Mouse (Mus musculus) intestine, embryonic 14.5 days (tissue): ENCODE data around the gene Ptpro. TPM values are rescaled to one million over a fixed set of nuclear protein-coding genes. Genes with fewer than 3 reads are reported as not detected.
A peak's percentile ranks its signal among the peaks of the same experiment; 100 is the strongest.
"Not testable (repeated sequence)": the region's sequence is repeated elsewhere in the genome, so short reads cannot be mapped to it uniquely, and the experiment has no call there.

Experiments
- ATAC-seq: fragments of 200-750 bp; cut with Nextera tagmentation; replicated peaks from 2 replicates; pipeline ENCODE4 v1.8.0; 2017; ENCODE audit warnings: low read depth, moderate number of reproducible peaks, moderate TSS enrichment, moderate library complexity; ENCODE audit not compliant: low FRiP score, low TSS enrichment
- DNase-seq: peaks from one replicate; pipeline ENCODE4 v3.0.0-alpha.2; 2018; ENCODE audit warnings: low spot score
- H3K27ac ChIP-seq: fragments of 300-500 bp; sonication (generic); 2 replicates; pipeline ENCODE4 v1.5.1; 2014; ENCODE audit warnings: low read depth, mild to moderate bottlenecking, control low read depth
- H3K27me3 ChIP-seq: fragments of 300-500 bp; sonication (generic); replicated peaks from 2 replicates; pipeline ENCODE4 v1.6.1; 2014; ENCODE audit warnings: low read length, control low read depth; ENCODE audit not compliant: control insufficient read depth, insufficient read depth
- H3K36me3 ChIP-seq: fragments of 300-500 bp; sonication (generic); 2 replicates; pipeline ENCODE4 v1.6.1; 2014; ENCODE audit warnings: low read length, control low read depth; ENCODE audit not compliant: control insufficient read depth, insufficient read depth
- H3K4me1 ChIP-seq: fragments of 300-500 bp; sonication (generic); replicated peaks from 2 replicates; pipeline ENCODE4 v1.6.1; 2014; ENCODE audit warnings: low read length, control low read depth, mixed read lengths; ENCODE audit not compliant: control insufficient read depth, insufficient read depth
- H3K4me2 ChIP-seq: fragments of 300-500 bp; sonication (generic); 2 replicates; pipeline ENCODE4 v1.6.1; 2014; ENCODE audit warnings: low read length
- H3K4me3 ChIP-seq: fragments of 300-500 bp; sonication (generic); 2 replicates; pipeline ENCODE4 v1.5.1; 2014; ENCODE audit warnings: low read depth, low read length, control low read depth, mixed read lengths
- H3K9ac ChIP-seq: fragments of 300-500 bp; sonication (generic); 2 replicates; pipeline ENCODE4 v1.6.1; 2014; ENCODE audit warnings: mild to moderate bottlenecking, low read length
- H3K9me3 ChIP-seq: fragments of 300-500 bp; sonication (generic); 2 replicates; pipeline ENCODE4 v1.6.1; 2016; ENCODE audit warnings: low read length, control low read depth; ENCODE audit not compliant: control insufficient read depth
- WGBS: fragments of 180-500 bp; shearing (Covaris S2); extraction: QIAGEN DNeasy Blood & Tissue Kit; methylation state at CpG from one replicate; pipeline ENCODE4 v1.1.7; 2014; 5-methylcytosine and 5-hydroxymethylcytosine counted together
- polyA plus RNA-seq: library from polyadenylated mRNA; unstranded; fragments of >200 nt; fragmentation: Nextera tagmentation; extraction: Ambion mirVana; gene quantifications from 2 replicates; pipeline ENCODE4 v1.2.1, GENCODE M21; 2014

Ptpro gene
- polyA plus RNA-seq, 1 experiment from 2014 or later, result 3.6 TPM

- no peak for ATAC-seq
- no peak for DNase-seq
- 62% methylated on average over 16 of the region's 16 CpGs for WGBS
These were observed 185.9 kb downstream of the Ptpro start for GRCm38 (mm10) chr6:137437902-137438580.

GRCm38 (mm10) chr6:137440559-137441486 is 188.7 kb downstream of the Ptpro start:
- WGBS, result 67% methylated on average over 19 of the region's 19 CpGs

More at GRCm38 (mm10) chr6:137437902-137438580, 185.9 kb downstream of the Ptpro start:
- Histone ChIP-seq H3K9ac (no peak overlapping the region), H3K27me3 (no peaks in the 10 kb centered on the region), H3K9me3 (no peaks in the 10 kb centered on the region), H3K4me2 (no peak overlapping the region), H3K4me3 (no peak overlapping the region), H3K27ac (no peak overlapping the region), H3K36me3 (no peaks in the 10 kb centered on the region), H3K4me1 (no peaks in the 10 kb centered on the region)

GRCm38 (mm10) chr6:137443089-137443488 is 191.0 kb downstream of the Ptpro start:
- Histone ChIP-seq H3K27ac (no peak overlapping the region), H3K9ac (no peak overlapping the region), H3K9me3 (no peaks in the 10 kb centered on the region), H3K27me3 (no peaks in the 10 kb centered on the region), H3K4me2 (no peak overlapping the region), H3K4me3 (no peak overlapping the region), H3K36me3 (no peaks in the 10 kb centered on the region), H3K4me1 (no peaks in the 10 kb centered on the region)
- DNase-seq (no peak), ATAC-seq (no peak)
- 89% methylated on average over 12 of the region's 12 CpGs for WGBS

More at GRCm38 (mm10) chr6:137440559-137441486, 188.7 kb downstream of the Ptpro start:
- H3K9ac ChIP-seq, result no peak overlapping the region
- H3K4me1 ChIP-seq, result no peaks in the 10 kb centered on the region
- ATAC-seq, result 0 out of 2 replicates have a peak, but pooled peaks have one; percentile 64
- no peak overlapping the region for H3K4me2 ChIP-seq
- no peak overlapping the region for H3K4me3 ChIP-seq
- no peaks in the 10 kb centered on the region for H3K36me3 ChIP-seq
- no peaks in the 10 kb centered on the region for H3K9me3 ChIP-seq
- no peak for DNase-seq
- no peaks in the 10 kb centered on the region for H3K27me3 ChIP-seq
- no peak overlapping the region for H3K27ac ChIP-seq

GRCm38 (mm10) chr6:137446116-137446515 is 194.0 kb downstream of the Ptpro start:
- not testable (repeated sequence) for ATAC-seq

GRCm38 (mm10) chr6:137455537-137456041 is 203.5 kb downstream of the Ptpro start:
- ATAC-seq (peak; percentile 69), DNase-seq (peak; percentile 80)
- 10% methylated on average over 10 of the region's 10 CpGs for WGBS
- no peaks in the 10 kb centered on the region for H3K27me3 ChIP-seq
- H3K4me1 ChIP-seq, result no peaks in the 10 kb centered on the region; the same call in 1 of the 2 replicates
- H3K9ac ChIP-seq, result no peak overlapping the region
- no peaks in the 10 kb centered on the region for H3K9me3 ChIP-seq
- H3K4me2 ChIP-seq, result no peak overlapping the region; the same call in 1 of the 2 replicates
- no peak overlapping the region for H3K27ac ChIP-seq
- no peak overlapping the region for H3K4me3 ChIP-seq
- no peaks in the 10 kb centered on the region for H3K36me3 ChIP-seq

More at GRCm38 (mm10) chr6:137446116-137446515, 194.0 kb downstream of the Ptpro start:
- H3K27ac ChIP-seq, H3K27me3 ChIP-seq, H3K4me3 ChIP-seq, H3K4me2 ChIP-seq, DNase-seq, H3K36me3 ChIP-seq, H3K9me3 ChIP-seq, H3K9ac ChIP-seq, H3K4me1 ChIP-seq: not testable (repeated sequence)
- WGBS, result 90% methylated on average over 6 of the region's 7 CpGs

GRCm38 (mm10) chr6:137456064-137456463 is 203.9 kb downstream of the Ptpro start:
- DNase-seq, result no peak
- Histone ChIP-seq H3K9ac (no peak overlapping the region), H3K27me3 (no peaks in the 10 kb centered on the region), H3K9me3 (no peaks in the 10 kb centered on the region), H3K4me2 (no peak overlapping the region; the same call in 1 of the 2 replicates), H3K27ac (no peak overlapping the region), H3K4me3 (no peak overlapping the region), H3K4me1 (no peaks in the 10 kb centered on the region; the same call in 1 of the 2 replicates), H3K36me3 (no peaks in the 10 kb centered on the region)
- 55% methylated on average over 7 of the region's 7 CpGs for WGBS
- ATAC-seq, result peak; percentile 36; the same call in 1 of the 2 replicates

- Histone ChIP-seq H3K27ac (no peak overlapping the region), H3K4me3 (no peak overlapping the region), H3K9ac (no peak overlapping the region), H3K9me3 (no peaks in the 10 kb centered on the region), H3K27me3 (no peaks in the 10 kb centered on the region), H3K4me2 (no peak overlapping the region), H3K4me1 (no peaks in the 10 kb centered on the region; the same call in 1 of the 2 replicates), H3K36me3 (no peaks in the 10 kb centered on the region)
- ATAC-seq (no peak), DNase-seq (no peak)
- WGBS, result 22% methylated on average over 7 of the region's 7 CpGs
These were observed 205.1 kb downstream of the Ptpro start for GRCm38 (mm10) chr6:137457210-137457609.

GRCm38 (mm10) chr6:137458136-137458535 is 206.0 kb downstream of the Ptpro start:
- Histone ChIP-seq H3K9me3 (no peaks in the 10 kb centered on the region), H3K4me2 (no peak overlapping the region), H3K4me1 (no peaks in the 10 kb centered on the region; the same call in 1 of the 2 replicates), H3K27me3 (no peaks in the 10 kb centered on the region), H3K9ac (no peak overlapping the region), H3K27ac (no peak overlapping the region), H3K4me3 (no peak overlapping the region), H3K36me3 (no peaks in the 10 kb centered on the region)
- WGBS, result 82% methylated on average over 7 of the region's 7 CpGs
- ATAC-seq (no peak), DNase-seq (no peak)
